Mouse (Mus musculus): ENCODE measurements around the gene Bola3. TPM values are rescaled to one million over a fixed set of nuclear protein-coding genes. Genes with fewer than 3 reads are reported as not detected.
"Not testable (repeated sequence)": the region's sequence is repeated elsewhere in the genome, so short reads cannot be mapped to it uniquely, and the experiment has no call there.

Gene Bola3
- polyA plus RNA-seq (2012; rRNA removed), result 20.1 and 20.2 TPM in 2 replicates

DNA sequence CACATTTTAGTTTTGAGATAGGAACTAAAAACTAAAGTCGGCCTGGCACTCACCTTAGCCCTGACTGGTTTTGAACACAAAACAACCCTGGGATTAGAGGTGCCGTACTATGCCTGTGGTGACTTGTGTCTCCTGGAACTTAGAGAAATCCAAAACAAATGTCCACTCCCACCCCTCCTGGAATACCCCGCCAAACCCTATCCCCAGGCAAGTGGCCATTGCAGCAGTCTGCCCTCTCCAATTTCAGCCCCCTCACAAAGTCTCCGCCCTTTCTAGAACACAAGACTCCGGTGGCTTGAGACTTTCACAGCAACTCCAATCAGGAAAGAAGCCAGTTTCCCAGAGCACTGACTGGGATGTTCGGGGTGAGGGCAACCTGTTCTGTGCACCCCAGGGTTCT is at the start of gene Bola3:
Gene Bola3 (plus strand): TSS at position 275 of the 400 bp plus-strand sequence.
- peak; percentile 64 for DNase-seq (ENCODE audit: low read depth)

DNA sequence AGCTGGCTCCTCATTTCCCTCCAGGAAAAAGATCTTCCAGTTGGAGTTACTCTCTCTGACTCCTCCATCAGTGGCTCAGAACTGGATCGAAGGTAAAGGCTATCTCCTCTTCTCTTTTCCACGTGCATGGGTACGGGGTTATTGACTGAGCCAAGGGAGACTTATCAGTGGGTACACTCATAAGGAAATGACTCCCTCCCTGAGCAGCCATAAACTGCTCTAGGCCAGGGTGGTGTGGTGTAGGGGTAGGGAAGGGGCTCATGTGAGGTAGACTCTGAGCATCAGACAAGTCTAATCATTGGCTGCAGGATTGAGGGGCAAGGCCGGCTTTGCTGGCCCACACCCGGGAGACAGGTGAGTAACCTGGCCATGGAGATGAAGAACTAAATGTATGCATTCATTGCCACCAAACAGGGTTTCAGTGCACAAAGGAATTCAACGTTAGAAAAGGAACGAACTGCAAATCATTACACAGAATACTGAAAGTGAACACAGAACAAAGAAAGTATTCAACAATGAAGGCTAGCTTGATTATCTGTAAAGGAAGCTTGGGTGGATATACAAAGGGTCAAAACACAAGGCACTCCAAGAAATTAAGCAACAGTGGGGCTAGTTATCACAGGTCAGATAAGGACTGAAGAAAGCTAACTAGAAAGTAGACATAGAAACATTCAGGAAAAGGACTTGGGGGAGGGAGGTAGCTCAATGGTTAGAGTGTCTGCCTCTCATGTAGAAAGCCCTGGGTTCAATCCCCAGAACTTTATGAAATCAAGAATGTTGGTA is 48.3 kb upstream of the Bola3 start:
- no peak for DNase-seq (ENCODE audit: low read depth)

DNA sequence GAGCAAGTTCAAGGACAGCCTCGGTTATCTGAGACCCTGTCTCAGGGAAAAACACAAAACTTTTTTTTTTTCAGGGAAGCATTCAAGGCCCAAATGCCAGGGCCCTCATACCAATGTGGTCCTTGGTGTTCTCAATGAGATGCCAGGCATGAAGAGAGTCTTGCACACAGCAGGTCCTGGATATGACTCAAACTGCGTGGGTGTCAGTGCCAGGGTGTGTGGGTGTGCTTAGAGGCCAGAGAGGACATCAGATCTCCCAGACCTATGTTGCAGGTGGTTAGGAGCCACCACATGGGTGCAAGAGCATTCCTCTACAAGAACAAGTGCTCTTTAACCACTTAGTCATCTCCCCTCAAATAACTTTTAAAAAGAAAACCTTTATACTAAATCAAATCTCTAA is 47.7 kb upstream of the Bola3 start:
- DNase-seq (ENCODE audit: low read depth), result no peak

DNA sequence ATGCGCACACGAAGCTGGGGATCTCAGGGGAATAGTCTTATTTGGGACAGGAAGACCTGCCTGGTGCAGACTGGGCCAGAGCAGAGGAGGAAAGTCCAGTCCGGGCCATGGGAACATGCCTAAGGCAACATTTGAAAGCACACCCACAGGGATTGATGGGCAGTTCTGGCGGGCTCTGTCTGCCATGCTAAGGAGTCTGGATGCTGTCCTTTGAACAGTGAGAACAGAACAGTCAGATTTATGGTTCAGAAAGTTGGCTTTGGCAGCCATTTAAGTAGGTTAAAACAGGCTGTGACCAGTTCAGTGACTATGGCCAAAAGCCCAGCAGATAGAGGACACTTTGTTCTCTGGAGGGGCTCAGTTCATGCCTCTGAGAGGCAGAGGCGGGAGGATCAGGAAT is 46.7 kb upstream of the Bola3 start:
- DNase-seq (ENCODE audit: low read depth), result peak; percentile 52

DNA sequence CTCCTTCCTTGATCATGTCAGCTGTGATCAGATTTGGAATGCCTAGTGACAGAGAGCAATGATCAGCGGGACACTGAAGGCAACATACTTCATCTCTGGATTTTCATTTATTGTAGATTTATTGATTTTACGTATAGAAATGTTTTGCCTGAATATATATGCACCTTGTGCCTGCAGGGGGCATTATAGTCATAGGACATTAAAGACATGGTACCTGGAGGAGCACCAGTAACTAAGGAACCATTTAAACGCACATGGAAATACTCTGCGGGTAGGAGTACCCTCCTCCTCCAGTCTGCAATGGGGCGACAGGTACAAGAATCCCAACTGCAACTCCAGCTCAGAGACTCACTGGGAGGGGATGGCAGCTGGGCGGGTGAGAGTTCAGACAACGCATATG is 39.9 kb upstream of the Bola3 start:
- no peak for DNase-seq (ENCODE audit: low read depth)

DNA sequence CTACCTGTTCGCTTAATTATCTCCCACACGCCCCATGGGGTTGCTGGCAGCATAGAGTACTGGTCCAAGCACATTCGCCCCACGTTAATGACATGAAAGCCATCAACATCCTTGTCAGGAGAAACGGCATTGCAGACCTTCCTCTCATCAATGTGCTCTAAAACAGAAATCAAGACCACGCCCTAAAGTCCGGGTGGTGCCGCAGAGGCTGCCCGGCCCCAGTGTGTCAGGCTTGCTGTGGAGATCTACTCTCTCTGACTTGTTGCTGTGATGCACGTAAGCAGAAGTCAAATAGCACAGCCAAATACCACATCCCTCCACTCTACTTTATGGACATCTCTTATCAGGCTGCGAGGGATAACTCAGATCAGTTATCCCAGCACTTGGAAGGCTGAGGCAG is 37.7 kb upstream of the Bola3 start:
- DNase-seq (ENCODE audit: low read depth), result no peak

DNA sequence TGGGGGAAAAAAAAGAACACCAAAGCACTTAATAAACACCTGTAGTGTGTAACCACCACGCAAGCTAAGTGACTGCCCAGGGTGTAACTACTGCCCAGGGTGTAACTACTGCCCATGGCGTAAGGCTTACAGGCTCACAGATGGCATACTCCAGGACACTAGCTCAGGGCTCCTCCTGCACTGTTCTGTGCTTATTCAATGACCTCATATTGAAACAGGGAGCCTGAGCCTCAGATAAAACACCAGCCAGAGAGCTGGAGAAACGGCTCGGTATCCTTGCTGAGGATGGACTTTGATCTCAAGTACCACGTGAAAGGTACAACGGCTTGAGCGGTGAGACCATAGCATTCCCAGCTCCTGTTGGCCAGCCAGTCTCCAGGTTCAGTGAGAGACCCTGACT is 36.9 kb upstream of the Bola3 start:
- DNase-seq (ENCODE audit: low read depth), result no peak

DNA sequence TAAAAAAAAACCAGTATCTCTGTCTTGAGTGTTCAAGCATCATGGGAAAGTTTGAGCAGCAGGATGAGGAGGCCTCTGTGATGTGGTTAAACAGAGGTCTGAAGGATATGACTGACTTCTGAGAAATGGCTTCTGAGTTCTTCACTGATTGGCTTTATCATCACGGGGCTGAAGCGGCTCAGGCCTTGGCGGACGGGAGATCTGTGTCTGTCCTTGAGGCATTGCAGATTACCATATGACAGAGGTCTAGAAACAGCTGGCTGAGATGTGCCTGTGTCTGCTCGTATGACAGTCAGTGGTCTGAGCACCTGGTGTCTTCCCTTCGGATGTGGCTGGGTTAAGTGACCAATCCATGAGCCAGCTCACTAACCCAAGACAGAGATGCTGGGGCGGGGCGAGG is 36.4 kb upstream of the Bola3 start:
- DNase-seq (ENCODE audit: low read depth), result no peak

DNA sequence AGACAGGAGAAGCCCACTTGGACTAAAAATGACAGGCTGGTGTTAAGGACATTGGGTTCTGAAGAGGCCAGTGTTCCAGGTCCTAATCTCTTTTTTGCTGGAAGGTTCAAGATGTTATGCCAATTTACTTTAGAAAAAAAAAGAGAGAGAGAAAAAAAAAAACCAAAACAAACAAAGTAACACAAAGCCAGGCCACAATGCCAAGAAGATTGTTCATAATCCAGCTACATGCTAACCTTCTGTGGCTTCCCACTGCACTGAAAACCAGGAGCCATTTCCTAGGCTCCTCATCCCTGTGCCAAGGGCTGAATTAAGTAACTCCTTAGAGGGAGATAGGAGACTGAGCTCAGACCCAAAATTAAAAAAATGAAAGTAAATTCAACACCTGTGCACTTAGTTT is 33.7 kb upstream of the Bola3 start:
- no peak for DNase-seq (ENCODE audit: low read depth)

DNA sequence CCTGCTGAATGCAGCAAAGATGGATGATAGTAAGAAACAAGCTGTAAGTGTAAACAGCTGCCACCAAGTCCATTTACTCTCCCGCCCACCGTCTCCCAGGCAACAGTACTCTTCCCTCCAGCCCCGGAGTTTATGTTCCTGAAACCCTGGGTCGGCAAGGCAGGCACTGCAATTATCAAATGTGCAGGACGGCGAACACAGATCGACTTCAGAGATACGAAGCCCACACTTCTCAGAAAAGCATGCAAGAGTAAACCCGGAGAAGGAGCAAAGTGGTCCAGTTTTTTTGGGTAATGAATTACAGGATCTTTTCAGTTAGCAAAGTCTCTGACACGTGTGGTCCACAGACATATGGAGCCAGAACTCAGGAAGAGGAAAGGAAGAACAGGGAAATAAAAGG is 32.9 kb upstream of the Bola3 start:
- DNase-seq (ENCODE audit: low read depth), result no peak

DNA sequence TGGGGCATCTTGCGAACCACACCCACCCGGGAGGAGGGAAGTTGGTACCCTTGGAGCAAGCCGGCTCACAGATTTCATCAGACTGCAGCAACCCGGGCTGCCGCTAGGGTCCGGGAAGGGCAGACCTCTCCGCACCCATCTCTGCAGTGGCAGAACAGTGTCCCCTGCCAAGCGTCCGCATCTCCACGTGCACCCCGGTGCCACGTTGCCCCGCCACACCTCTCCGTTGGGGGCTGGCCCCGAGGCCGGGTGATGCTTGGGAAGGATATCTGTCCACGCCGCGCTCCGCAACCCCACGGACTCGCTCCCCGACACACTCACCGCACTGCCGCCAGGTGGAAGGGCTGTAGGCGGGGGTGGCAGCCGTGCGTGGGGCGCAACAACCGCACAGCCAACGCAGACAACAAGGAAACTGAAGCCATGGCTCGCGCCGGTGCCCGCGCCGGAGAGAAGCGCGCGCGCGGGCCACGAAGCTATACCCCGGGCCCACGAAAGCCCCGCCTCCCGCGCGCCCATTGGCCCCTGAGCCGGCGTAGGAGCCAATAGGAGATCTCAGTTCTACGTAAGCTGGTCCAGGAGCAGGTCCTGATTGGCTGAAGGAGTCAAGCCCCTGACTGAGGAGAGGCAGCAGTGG is 31.7 kb upstream of the Bola3 start:
- DNase-seq (ENCODE audit: low read depth), result no peak

DNA sequence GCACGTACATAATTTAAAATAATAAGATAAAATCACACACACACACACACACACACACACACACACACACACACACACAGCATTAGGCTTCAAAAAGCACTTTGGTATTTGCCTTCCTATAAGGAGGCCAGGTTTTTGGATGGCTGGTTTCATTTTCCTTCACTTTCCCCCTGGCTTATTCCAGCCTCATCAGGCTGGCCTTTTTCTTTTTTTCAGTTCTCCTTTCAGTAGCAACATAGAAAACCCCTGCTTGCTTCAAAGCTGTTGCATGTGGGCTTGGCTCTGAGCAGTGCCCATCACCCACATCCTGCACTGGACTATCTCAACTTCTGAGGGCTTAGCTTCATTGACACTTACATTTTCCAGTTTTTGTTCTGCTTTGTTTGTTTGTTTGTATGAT is 27.0 kb upstream of the Bola3 start:
- no peak for DNase-seq (ENCODE audit: low read depth)

DNA sequence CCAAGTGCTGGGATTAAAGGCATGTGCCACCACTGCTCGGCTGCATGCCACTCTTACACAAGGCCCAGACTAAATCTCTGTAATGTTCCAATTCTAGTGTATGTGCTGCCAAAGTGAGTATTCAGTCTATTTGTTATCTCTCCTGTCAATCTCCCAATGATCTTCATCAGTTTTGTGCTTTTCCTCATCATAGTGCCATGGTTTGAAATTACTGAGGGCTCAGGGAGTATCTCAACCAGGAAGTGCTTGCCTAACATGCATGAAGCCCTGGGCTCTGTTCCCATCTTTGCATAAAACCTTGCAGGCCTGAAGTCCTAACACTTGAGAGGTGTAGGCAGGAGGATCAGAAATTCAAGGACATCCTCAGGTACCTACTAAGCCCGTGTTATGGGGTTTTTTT is 26.2 kb upstream of the Bola3 start:
- peak; percentile 99 for DNase-seq (ENCODE audit: low read depth)

DNA sequence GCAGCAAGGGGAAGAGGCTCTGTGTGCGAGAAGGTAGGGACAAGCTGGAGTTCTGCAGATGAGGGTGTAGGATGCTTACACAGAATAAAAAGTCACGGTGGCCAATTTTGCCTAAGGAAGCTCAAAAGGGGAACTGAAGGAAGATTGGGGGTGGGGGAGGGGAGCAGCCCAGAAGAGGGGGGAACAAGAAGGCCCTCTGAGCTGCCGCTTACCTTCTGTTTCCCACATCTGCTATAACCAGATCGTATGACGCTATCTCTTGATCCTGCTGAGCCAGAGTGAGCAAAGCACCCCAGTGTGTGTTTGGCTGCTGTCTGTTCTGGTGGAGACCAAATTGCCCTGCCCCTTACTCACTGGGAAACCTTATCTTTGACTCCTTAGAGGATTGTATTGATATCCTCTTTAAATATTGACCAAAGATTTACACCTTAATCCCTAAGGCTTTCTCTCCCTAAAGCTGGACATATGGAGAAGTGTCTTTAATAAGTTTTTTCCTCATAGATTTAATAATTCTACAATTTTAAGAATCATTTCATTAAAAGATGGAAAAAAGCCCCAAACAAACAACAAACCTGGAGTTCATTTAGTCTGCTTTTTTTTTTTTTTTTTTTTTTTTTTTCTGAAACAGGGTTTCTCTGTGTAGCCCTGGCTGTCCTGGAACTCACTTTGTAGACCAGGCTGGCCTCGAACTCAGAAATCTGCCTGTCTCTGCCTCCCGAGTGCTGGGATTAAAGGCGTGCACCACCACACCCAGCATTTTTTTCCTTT is 25.1 kb upstream of the Bola3 start:
- no peak for DNase-seq (ENCODE audit: low read depth)

DNA sequence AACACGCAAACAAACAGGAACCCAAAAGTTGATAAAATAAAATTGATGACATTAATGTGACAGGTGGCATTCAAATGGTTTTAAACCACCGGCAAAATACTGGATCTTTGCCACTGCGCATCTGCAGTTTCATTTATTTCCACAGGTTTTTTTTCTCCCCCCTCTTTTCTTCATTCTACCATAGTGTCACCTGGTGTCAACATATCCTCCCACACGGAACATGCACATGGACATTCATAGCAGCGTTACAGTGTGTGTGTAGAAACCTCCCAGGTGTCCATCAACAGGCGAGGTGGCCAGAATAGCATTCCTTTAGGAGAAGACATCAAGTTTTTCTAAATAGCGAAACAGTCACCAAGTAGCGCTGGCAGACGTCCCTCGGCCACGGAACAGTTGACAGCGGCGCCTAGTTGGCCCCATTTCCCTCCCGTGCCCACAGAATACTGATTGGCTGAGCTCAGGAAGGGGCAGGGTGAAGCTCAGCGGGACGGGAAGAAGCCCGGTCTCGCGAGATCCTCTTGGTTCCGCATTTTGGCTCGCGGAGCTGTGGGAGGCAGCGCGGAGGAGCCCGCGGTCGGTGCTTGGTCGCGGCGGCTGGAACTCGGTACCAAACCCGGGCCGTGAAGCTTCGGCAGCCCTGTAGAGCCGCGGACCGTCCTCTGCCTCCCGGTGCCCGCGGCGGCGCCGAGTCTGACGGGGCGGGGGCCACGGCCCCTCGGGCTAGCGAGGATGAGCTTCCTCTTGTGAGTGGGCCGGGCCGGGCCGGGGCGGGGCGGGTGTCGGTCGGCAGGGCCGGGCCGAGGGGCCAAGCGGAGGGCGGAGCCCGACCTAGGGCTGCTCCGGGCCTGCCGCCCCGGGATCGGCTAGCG is 23.2 kb upstream of the Bola3 start, which contains the start of the genes Mthfd2 and Mob1a:
Gene Mthfd2 (minus strand): TSS at position 384 of the 869 bp plus-strand sequence.
Gene Mob1a (plus strand): TSS at position 492 of the 869 bp plus-strand sequence.
- DNase-seq (ENCODE audit: low read depth), result peak; percentile 52

DNA sequence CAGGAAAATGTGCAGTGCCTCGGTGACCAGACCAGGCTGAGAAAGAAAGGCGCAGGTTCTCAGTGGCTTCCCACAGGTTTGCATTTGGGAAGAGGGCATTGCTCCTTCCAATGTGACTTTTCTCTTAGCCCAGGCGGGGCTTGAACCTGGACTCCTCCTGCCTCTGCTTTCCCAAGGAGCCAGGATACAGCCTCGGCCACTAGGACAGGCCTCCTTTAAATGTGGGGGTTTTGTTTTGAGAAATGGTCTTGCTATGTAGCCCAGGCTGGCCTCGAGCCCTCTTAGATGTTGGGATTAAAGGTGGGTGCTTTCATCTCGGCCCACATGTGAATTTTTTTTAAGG is 22.6 kb upstream of the Bola3 start:
- no peak for DNase-seq (ENCODE audit: low read depth)

DNA sequence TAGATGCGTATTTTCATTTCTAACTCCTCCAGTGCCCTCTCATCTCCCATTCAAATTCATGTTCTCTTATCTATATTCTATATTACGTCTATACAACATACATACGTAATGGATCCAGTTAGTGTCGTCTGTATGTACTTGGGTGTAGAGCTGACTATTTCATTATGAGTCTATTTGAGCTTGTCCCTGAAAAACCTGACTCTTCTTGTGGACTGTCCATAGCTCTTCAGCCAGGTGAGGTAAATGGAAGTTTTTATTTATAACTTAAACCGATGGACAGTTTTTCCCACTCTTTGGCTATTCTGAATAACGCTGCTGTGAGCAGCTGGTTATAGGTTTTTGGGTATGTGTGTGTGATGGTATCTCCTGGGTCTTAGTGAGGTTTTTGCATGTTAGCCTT is 22.2 kb upstream of the Bola3 start:
- DNase-seq (ENCODE audit: low read depth), result no peak

DNA sequence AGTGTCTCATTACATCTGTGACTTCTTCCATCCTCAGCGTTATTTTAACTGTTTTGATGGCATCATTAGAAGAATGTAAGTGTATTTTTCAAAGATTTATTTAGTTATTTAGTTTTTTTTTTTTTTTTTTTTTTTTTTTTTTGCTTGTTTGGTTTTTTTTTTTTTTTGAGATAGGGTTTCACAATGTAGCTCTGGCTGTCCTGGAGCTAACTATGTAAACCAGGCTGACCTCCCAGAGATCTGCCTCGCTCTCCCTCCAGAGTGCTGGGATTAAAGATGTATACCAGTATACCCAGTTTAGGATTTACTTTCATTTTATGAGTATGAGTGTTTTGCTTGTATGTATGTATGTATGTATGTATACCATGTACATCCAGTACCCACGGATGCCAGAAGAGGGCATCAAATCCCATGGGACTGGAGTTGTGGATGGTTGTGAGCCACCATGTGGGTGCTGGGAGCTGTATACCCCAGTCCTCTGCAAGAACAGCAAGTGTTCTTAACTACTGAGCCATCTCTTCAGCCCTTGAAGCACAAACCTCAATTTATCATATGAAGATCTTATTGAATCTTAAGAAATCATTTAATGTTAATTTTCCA is 21.3 kb upstream of the Bola3 start:
- no peak for DNase-seq (ENCODE audit: low read depth)

DNA sequence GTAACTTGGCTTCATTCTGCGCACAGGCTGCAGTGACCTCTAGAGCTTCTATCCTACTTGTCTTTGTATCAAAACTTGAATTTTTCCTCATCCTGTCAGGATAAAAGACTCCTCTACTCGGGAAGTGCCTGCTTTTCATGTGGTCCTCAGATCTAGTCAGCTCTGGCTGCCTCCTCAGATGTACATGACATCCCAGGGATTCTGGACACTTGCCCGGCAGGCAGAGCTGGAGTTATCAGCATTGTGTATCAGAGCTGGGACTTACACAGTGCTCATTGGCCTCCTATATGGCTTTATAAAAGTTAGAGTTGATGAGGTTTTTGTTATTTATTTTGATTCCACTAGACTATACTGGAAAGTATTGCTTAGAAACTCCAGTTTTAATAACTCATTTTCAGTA is 7.6 kb upstream of the Bola3 start:
- DNase-seq (ENCODE audit: low read depth), result no peak

DNA sequence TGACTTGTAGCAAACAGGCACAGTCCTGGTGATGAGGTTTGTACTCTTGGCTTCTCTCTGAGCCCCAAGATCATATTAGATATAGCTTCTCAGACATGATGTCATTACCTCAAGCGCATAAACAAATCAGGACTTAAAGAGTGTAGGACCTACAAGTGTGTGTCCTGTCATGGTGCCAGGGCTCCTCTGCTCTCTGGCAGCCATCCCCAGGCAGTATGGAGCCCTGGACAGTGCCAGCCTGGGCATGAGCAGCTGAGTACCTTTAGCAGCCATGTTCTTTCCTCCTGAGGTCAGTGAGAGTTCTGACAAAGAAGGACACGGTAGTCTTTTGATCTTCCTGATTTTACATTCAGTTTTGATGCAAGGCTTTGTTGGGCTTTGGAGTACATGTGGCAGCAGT is 6.0 kb upstream of the Bola3 start:
- DNase-seq (ENCODE audit: low read depth), result no peak

DNA sequence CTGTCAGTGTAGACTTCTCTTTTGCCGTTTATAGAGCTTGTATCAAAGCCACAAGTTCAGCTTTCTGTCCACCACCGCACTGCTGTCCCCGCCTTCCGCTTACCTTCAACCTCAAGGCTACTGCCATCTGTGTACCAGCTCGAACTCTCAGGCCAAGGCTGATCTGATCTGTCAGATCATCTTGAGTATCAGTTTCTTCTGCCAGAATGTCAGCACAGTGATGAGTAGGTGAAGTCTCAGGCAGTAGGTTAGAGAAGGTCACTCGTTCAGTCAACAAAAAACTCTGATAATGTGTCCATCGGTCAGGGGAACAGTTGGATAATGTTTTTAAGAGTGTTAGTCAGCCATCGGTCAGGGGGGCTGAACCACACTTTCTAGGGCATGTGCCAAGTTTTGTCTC is 3.7 kb upstream of the Bola3 start:
- not testable (repeated sequence) for DNase-seq (ENCODE audit: low read depth)

All from gonadal fat pad, adult 2 months (tissue).